Mouse (Mus musculus) MEL (cell line): ENCODE measurements around the gene Hist1h3e. TPM values are rescaled to one million over a fixed set of nuclear protein-coding genes. Genes with fewer than 3 reads are reported as not detected.

Experiments
- DNase-seq: peaks from one replicate; pipeline ENCODE4 v3.0.0; 2011; ENCODE audit warnings: low read depth, low spot score
- H3K27ac ChIP-seq: 2 replicates; pipeline ENCODE4 v1.5.1; 2012; ENCODE audit warnings: low read depth, mild to moderate bottlenecking, control low read depth, low read length, moderate library complexity; ENCODE audit not compliant: control insufficient read depth
- H3K27me3 ChIP-seq, 2 experiments: fragments of 150-350 bp in 1 of 2; sonication (generic) in 1 of 2; 2 replicates each; pipeline ENCODE4 v1.6.1; 2012; ENCODE audit warnings: low read length in 2 of 2, mild to moderate bottlenecking in 2 of 2, improper control_type of control experiment in 1 of 2, moderate library complexity in 1 of 2; ENCODE audit not compliant: insufficient read depth in 2 of 2, control insufficient read depth in 1 of 2
- H3K36me3 ChIP-seq, 2 experiments: 2 replicates each; pipeline ENCODE4 v1.6.1; 2012 to 2014; ENCODE audit warnings: low read length in 2 of 2, improper control_type of control experiment in 1 of 2, inconsistent platforms in 1 of 2, mild to moderate bottlenecking in 1 of 2; ENCODE audit not compliant: insufficient read depth in 2 of 2, control insufficient read depth in 1 of 2
- H3K4me1 ChIP-seq, 2 experiments: fragments of 150-350 bp in 1 of 2; sonication (generic) in 1 of 2; 2 replicates each; pipeline ENCODE4 v1.6.1; 2012; ENCODE audit warnings: low read length in 2 of 2, improper control_type of control experiment in 1 of 2, mild to moderate bottlenecking in 1 of 2; ENCODE audit not compliant: insufficient read depth in 2 of 2, control insufficient read depth in 1 of 2
- H3K4me3 ChIP-seq, 2 experiments: fragments of 150-350 bp in 1 of 2; sonication (generic) in 1 of 2; 2 replicates each; pipeline ENCODE4 v1.5.1; 2012; ENCODE audit warnings: low read depth in 2 of 2, low read length in 2 of 2, mild to moderate bottlenecking in 2 of 2, moderate library complexity in 2 of 2, control low read depth in 1 of 2, improper control_type of control experiment in 1 of 2; ENCODE audit not compliant: control insufficient read depth in 1 of 2, insufficient read depth in 1 of 2
- H3K79me2 ChIP-seq: 2 replicates; pipeline ENCODE4 v1.6.1; 2012; ENCODE audit warnings: mild to moderate bottlenecking, low read length, moderate library complexity; ENCODE audit not compliant: control insufficient read depth, poor library complexity, insufficient read depth
- H3K9ac ChIP-seq: 2 replicates; pipeline ENCODE4 v1.6.1; 2012; ENCODE audit warnings: low read depth, mild to moderate bottlenecking, control low read depth, low read length, moderate library complexity; ENCODE audit not compliant: control insufficient read depth, poor library complexity, severe bottlenecking
- H3K9me3 ChIP-seq: fragments of 150-350 bp; sonication (generic); replicated peaks from 2 replicates; pipeline ENCODE4 v1.6.1; 2012; ENCODE audit warnings: mild to moderate bottlenecking, low read length, improper control_type of control experiment, moderate library complexity; ENCODE audit not compliant: insufficient read depth
- CHD2 ChIP-seq: IDR thresholded peaks from 2 replicates; pipeline ENCODE4 v1.6.1; 2011; ENCODE audit warnings: low read length, improper control_type of control experiment
- JUND ChIP-seq: IDR thresholded peaks from 2 replicates; pipeline ENCODE4 v1.6.1; 2011; ENCODE audit warnings: low read depth, mild to moderate bottlenecking, improper control_type of control experiment, low read length
- KAT2A ChIP-seq: conservative IDR thresholded peaks from 2 replicates; pipeline ENCODE4 v1.6.1; 2012; ENCODE audit warnings: low read depth, low read length, improper control_type of control experiment, inconsistent platforms
- MXI1 ChIP-seq: IDR thresholded peaks from 2 replicates; pipeline ENCODE4 v1.6.1; 2011; ENCODE audit warnings: mild to moderate bottlenecking, low read depth, low read length, improper control_type of control experiment
- MYB ChIP-seq: IDR thresholded peaks from 2 replicates; pipeline ENCODE4 v1.6.1; 2011; ENCODE audit warnings: mild to moderate bottlenecking, low read depth, low read length, improper control_type of control experiment
- MYC ChIP-seq: IDR thresholded peaks from 2 replicates; pipeline ENCODE4 v1.6.1; 2011; ENCODE audit warnings: low read depth, mild to moderate bottlenecking, low read length, improper control_type of control experiment, moderate library complexity
- NRF1 ChIP-seq: IDR thresholded peaks from 2 replicates; pipeline ENCODE4 v1.6.1; 2014; ENCODE audit warnings: low read depth, mild to moderate bottlenecking, inconsistent platforms, low read length, improper control_type of control experiment, moderate library complexity; ENCODE audit not compliant: poor library complexity, insufficient read depth, severe bottlenecking
- POLR2A ChIP-seq, 2 experiments: IDR thresholded peaks; 2 replicates each; pipeline ENCODE4 v1.6.1; 2011 to 2012; ENCODE audit warnings: low read length in 2 of 2, mild to moderate bottlenecking in 2 of 2, control low read depth in 1 of 2, improper control_type of control experiment in 1 of 2, low read depth in 1 of 2, moderate library complexity in 1 of 2; ENCODE audit not compliant: control insufficient read depth in 1 of 2, insufficient read depth in 1 of 2, poor library complexity in 1 of 2
- POLR2AphosphoS5 ChIP-seq: IDR thresholded peaks from 2 replicates; pipeline ENCODE4 v1.6.1; 2012; ENCODE audit warnings: low read depth, borderline replicate concordance, mild to moderate bottlenecking, inconsistent platforms, low read length, moderate library complexity, mixed read lengths
- SMC3 ChIP-seq: IDR thresholded peaks from 2 replicates; pipeline ENCODE4 v1.6.1; 2011; ENCODE audit warnings: low read depth, low read length, improper control_type of control experiment
- TBP ChIP-seq: IDR thresholded peaks from 2 replicates; pipeline ENCODE4 v1.8.0; 2011; ENCODE audit warnings: low read depth, low read length, improper control_type of control experiment
- UBTF ChIP-seq: IDR thresholded peaks from 2 replicates; pipeline ENCODE4 v1.6.1; 2012; ENCODE audit warnings: low read depth, mild to moderate bottlenecking, inconsistent platforms, low read length, improper control_type of control experiment, moderate library complexity, borderline replicate concordance; ENCODE audit not compliant: insufficient read depth
- ZC3H11A ChIP-seq: IDR thresholded peaks from 2 replicates; pipeline ENCODE4 v1.6.1; 2012; ENCODE audit warnings: low read depth, mild to moderate bottlenecking, inconsistent platforms, low read length, improper control_type of control experiment
- ZNF384 ChIP-seq: IDR thresholded peaks from 2 replicates; pipeline ENCODE4 v1.6.1; 2012; ENCODE audit warnings: low read depth, mild to moderate bottlenecking, inconsistent platforms, low read length, improper control_type of control experiment
- polyA plus RNA-seq, 2 experiments: library from polyadenylated mRNA; stranded (reverse) in 1 of 2; unstranded in 1 of 2; fragments of >175 nt in 1 of 2; fragments of >200 nt in 1 of 2; gene quantifications; 2 replicates each; pipeline versions ENCODE4 v1.2.1 to v1.2.4; 2012; ENCODE audit warnings: low replicate concordance in 2 of 2, low read depth in 1 of 2; ENCODE audit not compliant: insufficient read length in 2 of 2, insufficient read depth in 1 of 2, missing spikeins in 1 of 2
- total RNA-seq: library from RNA; depleted of rRNA; stranded (reverse); fragments of 300-350 nt; gene quantifications from 2 replicates; pipeline ENCODE4 v1.2.3, GENCODE M21; 2012

The Hist1h3e gene
- total and polyA plus RNA-seq, 3 experiments, result 4.5 to 1,049 TPM; not detected in 1

DNA sequence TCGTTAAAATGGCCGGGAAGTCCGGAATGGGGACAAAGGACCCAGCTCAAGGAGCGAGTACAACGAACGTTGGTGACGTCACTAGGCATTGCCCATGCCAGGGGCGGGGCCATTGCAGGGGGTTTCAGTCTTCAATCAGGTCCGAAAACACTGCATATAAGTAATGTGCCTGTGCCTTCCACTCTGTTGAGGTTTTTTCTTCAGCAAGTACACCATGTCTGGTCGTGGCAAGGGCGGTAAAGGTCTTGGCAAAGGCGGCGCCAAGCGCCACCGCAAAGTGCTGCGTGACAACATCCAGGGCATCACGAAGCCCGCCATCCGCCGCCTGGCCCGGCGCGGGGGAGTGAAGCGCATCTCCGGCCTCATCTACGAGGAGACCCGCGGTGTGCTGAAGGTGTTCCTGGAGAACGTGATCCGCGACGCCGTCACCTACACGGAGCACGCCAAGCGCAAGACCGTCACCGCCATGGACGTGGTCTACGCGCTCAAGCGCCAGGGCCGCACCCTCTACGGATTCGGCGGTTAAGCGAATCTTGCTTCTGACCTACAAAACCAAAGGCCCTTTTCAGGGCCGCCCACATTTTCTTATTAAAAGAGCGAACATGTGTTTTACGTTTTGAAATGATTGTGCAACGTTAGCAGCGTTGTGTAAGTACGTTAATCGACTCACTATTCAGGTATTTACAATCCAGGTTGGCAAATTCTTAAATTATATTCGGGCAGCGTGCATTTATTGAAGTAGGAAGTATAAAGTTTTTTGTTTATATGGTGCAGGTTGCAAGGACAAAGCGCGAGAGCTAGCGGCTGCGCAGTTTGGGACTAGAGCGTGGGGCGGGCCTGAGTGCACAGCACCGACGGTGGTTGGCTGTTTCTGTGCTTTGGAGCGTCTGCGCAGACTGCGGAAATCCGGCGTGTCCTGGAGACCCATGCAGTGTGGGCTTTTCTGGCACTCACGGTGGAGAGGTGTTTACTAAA is 31.0 kb downstream of the Hist1h3e start, which contains the start of gene Hist1h4h:
Gene Hist1h4h (plus strand): TSS at position 150 of the 975 bp plus-strand sequence.
- Histone ChIP-seq H3K9ac (peak within 1 kb of the TSS; percentile 94), H3K4me3 (peak within 1 kb of the TSS; percentile 50 to 81), H3K4me1 (peaks cover 0 to 6% of the 10 kb centered on the region in 2 experiments; a peak in 2 of 4 replicates), H3K27ac (peak within 1 kb of the TSS; percentile 100), H3K9me3 (no peaks in the 10 kb centered on the region), H3K79me2 (peaks cover 4% of the 10 kb centered on the region; the same call in 1 of the 2 replicates), H3K36me3 (peaks cover 0 to 23% of the 10 kb centered on the region in 2 experiments; a peak in 2 of 4 replicates), H3K27me3 (no peaks in the 10 kb centered on the region)
- TF ChIP-seq MYB, result no peak
- TF ChIP-seq MXI1, result no peak
- TF ChIP-seq TBP, result peak; percentile 99
- no peak for TF ChIP-seq JUND
- TF ChIP-seq POLR2AphosphoS5, result peak; percentile 98
- TF ChIP-seq MYC, result no peak
- peak; percentile 78; the same call in 1 of the 2 replicates for TF ChIP-seq UBTF
- TF ChIP-seq POLR2A (IDR thresholded peaks at IDR 0.05; ENCODE audit: control insufficient read depth in 1 of 2, insufficient read depth in 1 of 2, low read depth in 1 of 2, low read length in 2 of 2, poor library complexity in 1 of 2), result peak; percentile 98
- peak; percentile 98 for DNase-seq

DNA sequence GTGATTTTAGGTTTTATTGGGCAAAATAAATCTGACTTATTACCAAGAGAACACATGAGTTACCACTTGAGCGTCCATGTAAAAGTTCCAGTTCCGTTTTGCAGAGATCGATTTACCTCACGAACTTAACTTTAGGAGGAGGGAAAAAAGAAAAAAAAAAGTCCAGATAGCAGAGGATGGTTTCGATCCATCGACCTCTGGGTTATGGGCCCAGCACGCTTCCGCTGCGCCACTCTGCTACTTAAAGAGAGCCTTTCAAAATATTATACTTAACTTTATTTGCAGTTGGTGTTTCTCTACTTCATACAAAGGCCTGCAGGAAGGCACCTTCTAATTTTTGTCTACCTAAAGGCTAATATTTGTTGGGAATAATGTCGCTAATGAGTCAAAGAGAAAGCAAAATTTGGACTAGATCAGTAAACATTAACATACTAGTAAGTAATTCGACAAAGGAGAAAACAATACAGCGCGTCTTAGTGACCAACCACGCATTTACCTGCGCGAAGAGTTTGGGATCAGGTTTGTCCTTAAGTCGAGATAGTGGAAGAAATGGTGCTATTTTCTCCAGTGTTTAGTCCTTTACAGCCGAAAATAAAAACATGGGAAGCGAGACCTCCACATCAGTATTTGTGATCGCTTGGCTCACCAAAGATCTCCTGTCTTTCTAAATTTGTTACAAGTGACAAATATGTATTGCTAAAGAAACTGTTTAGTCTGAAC is 31.8 kb downstream of the Hist1h3e start:
- no peak for TF ChIP-seq CHD2
- no peak for TF ChIP-seq NRF1
- no peak for TF ChIP-seq KAT2A
- no peak for TF ChIP-seq SMC3
- TF ChIP-seq ZNF384, result no peak
- TF ChIP-seq ZC3H11A, result no peak
- TF ChIP-seq MYC, result no peak
- TF ChIP-seq TBP, result peak; percentile 100
- H3K27me3 ChIP-seq, result no peaks in the 10 kb centered on the region
- H3K9ac ChIP-seq, result peak overlapping the region; percentile 94
- H3K4me3 ChIP-seq, result peak overlapping the region; percentile 50 to 81
- peak; percentile 81 for DNase-seq
- H3K36me3 ChIP-seq, result peaks cover 0 to 23% of the 10 kb centered on the region in 2 experiments; a peak in 2 of 4 replicates
- H3K79me2 ChIP-seq, result peaks cover 4% of the 10 kb centered on the region; the same call in 1 of the 2 replicates
- peak overlapping the region; percentile 100 for H3K27ac ChIP-seq
- peaks cover 0 to 6% of the 10 kb centered on the region in 2 experiments; a peak in 2 of 4 replicates for H3K4me1 ChIP-seq
- H3K9me3 ChIP-seq, result no peaks in the 10 kb centered on the region
